Mouse (Mus musculus) lung, embryonic 16.5 days (tissue): ENCODE measurements at regions not wholly inside any gene's neighbourhood (a gene's known extent, or its start where the extent isn't known, plus 50 kb on each side); places are given as distances from the start of the nearest gene placed in this dataset.

Experiments used
- ATAC-seq: fragments of 200-750 bp; cut with Nextera tagmentation; 2 replicates; pipeline ENCODE4 v1.8.0; 2017; ENCODE audit warnings: low read depth, mild to moderate bottlenecking, moderate library complexity
- H3K27ac ChIP-seq: fragments of 300-500 bp; sonication (generic); 2 replicates; pipeline ENCODE4 v1.5.1; 2014; ENCODE audit warnings: mild to moderate bottlenecking, control low read depth, low read length
- H3K27me3 ChIP-seq: fragments of 300-500 bp; sonication (generic); 2 replicates; pipeline ENCODE4 v1.6.1; 2014; ENCODE audit warnings: low read depth, low read length, mixed read lengths; ENCODE audit not compliant: control insufficient read depth, insufficient read depth
- H3K36me3 ChIP-seq: fragments of 300-500 bp; sonication (generic); 2 replicates; pipeline ENCODE4 v1.6.1; 2014; ENCODE audit warnings: low read length; ENCODE audit not compliant: control insufficient read depth, insufficient read depth
- H3K4me1 ChIP-seq: fragments of 300-500 bp; sonication (generic); replicated peaks from 2 replicates; pipeline ENCODE4 v1.6.1; 2014; ENCODE audit warnings: low read length, mixed read lengths; ENCODE audit not compliant: control insufficient read depth, insufficient read depth
- H3K4me2 ChIP-seq: fragments of 300-500 bp; sonication (generic); 2 replicates; pipeline ENCODE4 v1.6.1; 2014; ENCODE audit warnings: low read depth, low read length, control low read depth
- H3K4me3 ChIP-seq: fragments of 300-500 bp; sonication (generic); 2 replicates; pipeline ENCODE4 v1.5.1; 2014; ENCODE audit warnings: mild to moderate bottlenecking, low read length, control low read depth
- H3K9ac ChIP-seq: fragments of 300-500 bp; sonication (generic); 2 replicates; pipeline ENCODE4 v1.6.1; 2014; ENCODE audit warnings: low read length, control low read depth
- H3K9me3 ChIP-seq: fragments of 300-500 bp; sonication (generic); 2 replicates; pipeline ENCODE4 v1.6.1; 2016; ENCODE audit warnings: low read length; ENCODE audit not compliant: control insufficient read depth
- WGBS: fragments of 180-500 bp; shearing (Covaris S2); extraction: QIAGEN DNeasy Blood & Tissue Kit; methylation state at CpG from one replicate; pipeline ENCODE4 v1.1.7; 2014; 5-methylcytosine and 5-hydroxymethylcytosine counted together

DNA sequence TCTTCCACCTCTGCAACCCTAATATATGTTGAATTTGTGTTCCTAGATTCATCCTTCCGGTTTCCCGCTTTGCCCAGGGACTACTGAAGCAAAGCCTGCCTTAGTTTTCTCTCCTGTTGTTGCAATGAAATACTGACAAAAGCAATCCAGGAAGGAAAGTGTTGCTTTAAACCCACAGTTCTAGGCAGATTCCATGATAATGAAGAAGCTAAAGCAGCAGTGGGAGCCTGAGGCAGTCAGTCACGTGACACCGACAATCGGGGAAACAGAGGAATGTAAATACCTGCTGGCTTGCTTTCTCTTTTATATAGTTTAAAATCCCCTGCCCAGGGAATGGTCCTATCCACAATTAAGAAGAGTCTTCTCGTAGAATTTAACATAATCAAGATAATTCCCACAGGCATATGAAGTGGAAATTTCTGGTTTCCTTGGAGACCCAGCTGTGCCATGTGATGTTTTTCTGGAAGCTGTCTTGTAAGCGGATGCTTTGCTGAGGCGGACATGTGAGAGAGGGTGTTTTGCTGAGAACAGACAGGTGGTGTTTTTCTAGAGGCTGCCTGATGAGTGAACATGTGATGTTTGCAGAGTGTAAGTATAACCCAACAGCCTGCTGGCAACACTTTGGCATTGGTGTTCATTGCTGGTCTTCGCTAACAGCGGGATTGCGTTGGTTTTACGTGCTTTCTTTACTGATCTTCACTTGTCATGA is 398.0 kb downstream of the Prim2 start:
- no peaks in the 10 kb centered on the region for H3K36me3 ChIP-seq
- 31% methylated on average over 12 of the region's 12 CpGs for WGBS
- H3K4me1 ChIP-seq: no peaks in the 10 kb centered on the region
- H3K27ac ChIP-seq: no peak overlapping the region
- peak overlapping the region; percentile 25 for H3K4me3 ChIP-seq
- H3K27me3 ChIP-seq: no peaks in the 10 kb centered on the region
- H3K9ac ChIP-seq: no peak overlapping the region
- H3K9me3 ChIP-seq: no peaks in the 10 kb centered on the region
- peak overlapping the region; percentile 38 for H3K4me2 ChIP-seq
- peak; percentile 74 for ATAC-seq

DNA sequence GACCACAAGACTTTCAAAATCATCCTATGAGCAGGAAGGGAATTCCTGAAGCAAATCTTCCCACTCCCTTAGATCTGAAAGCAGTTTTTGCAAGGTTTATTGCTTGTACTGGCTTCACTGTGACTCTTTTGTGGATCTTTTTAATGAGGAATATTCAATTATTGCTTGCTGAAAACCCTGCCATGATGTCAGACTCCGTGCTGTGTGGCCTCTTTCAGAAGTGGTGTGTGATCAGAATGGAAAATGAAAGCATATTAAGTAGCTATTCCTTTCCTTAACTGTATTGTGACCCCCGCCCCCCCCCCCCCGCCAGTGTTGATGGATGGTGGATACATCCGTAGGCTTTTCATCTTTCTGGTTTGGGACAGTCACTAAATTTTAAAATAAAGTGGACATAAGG is 400.4 kb downstream of the Prim2 start:
- WGBS: 67% methylated on average over 4 of the region's 4 CpGs
- H3K9me3 ChIP-seq: no peaks in the 10 kb centered on the region
- H3K4me3 ChIP-seq: no peak overlapping the region
- H3K27me3 ChIP-seq: no peaks in the 10 kb centered on the region
- no peaks in the 10 kb centered on the region for H3K4me1 ChIP-seq
- H3K36me3 ChIP-seq: no peaks in the 10 kb centered on the region
- H3K9ac ChIP-seq: no peak overlapping the region
- no peak for ATAC-seq
- H3K27ac ChIP-seq: no peak overlapping the region
- no peak overlapping the region for H3K4me2 ChIP-seq

DNA sequence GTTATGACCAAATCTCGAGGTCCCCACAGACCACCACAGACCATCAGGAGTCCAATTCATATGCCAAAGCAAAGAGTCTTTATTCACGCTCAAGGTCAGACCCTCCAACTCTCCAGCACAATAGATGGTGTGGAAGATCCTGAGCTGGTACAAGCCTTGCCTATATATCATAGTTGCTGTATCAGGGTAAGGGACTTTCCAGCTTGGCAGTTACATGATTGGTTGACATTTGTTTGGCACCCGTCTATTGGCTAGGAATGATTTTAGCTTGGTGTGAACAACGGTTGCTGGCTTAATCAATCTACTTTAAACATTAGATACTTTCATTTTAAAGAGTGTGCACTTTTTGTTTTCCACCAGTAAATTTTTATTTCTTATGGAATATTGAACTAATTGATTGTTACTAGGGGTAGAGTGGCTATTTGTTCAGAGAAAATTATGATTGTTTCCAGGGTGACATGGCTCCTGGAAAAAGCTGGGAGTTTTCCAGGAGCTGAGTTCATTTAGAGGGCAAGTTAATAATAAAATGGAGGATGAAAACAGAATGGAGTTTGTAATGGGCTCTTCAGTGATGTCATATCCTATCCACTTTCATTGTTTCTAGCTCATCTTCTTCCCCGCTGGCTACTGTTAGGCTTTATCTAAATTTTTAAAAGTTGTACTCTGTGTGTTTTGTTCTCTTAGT is 403.7 kb downstream of the Prim2 start:
- H3K27ac ChIP-seq: no peak overlapping the region
- H3K4me3 ChIP-seq: no peak overlapping the region
- H3K4me1 ChIP-seq: no peaks in the 10 kb centered on the region
- no peaks in the 10 kb centered on the region for H3K9me3 ChIP-seq
- ATAC-seq: no peak
- H3K4me2 ChIP-seq: no peak overlapping the region
- no peak overlapping the region for H3K9ac ChIP-seq
- no peaks in the 10 kb centered on the region for H3K27me3 ChIP-seq
- 52% methylated on average over 5 of the region's 5 CpGs for WGBS
- no peaks in the 10 kb centered on the region for H3K36me3 ChIP-seq

DNA sequence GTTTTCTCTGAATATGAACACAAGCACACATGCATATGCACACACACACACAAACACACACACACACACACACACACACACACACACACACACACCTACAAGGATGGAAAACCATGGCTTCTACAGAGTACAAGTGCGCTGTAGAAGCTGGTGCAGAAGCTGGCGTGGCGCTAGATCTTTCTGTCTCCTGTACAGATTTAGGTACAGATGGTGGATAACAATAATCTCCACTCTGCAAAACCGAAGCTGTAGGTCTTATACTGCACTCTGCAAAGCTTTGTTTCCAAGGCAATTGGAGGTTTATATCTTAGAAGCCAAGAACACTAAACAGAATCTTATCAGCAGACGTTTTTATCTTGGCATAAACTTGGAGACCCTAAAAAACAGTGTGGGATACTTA is 420.1 kb downstream of the Prim2 start:
- Histone ChIP-seq H3K27ac (no peak overlapping the region), H3K9me3 (no peaks in the 10 kb centered on the region), H3K4me1 (no peaks in the 10 kb centered on the region), H3K9ac (no peak overlapping the region), H3K4me3 (no peak overlapping the region), H3K27me3 (no peaks in the 10 kb centered on the region), H3K36me3 (no peaks in the 10 kb centered on the region), H3K4me2 (no peak overlapping the region)
- WGBS: 73% methylated on average over 5 of the region's 5 CpGs
- ATAC-seq: no peak

DNA sequence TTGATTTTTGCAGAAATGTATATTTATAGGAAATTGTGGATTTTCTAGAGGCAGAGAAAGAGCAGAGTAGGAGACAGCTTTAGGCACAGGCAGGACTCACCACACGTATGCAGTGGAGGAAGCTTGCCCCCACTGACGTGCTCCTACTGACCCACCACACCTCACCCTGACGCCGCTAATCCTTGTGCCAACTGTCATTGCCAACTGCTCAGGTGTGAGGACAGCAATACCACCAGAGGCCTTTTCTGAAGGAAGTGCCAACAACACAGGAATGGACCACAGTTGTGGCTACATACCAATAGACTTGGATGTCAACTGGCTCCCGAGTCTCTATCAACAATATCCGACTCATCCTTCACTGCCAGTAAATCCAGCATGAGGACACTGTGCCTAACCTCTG is 422.5 kb downstream of the Prim2 start:
- Histone ChIP-seq H3K4me2 (no peak overlapping the region), H3K36me3 (no peaks in the 10 kb centered on the region), H3K9me3 (no peaks in the 10 kb centered on the region), H3K27me3 (no peaks in the 10 kb centered on the region), H3K9ac (no peak overlapping the region), H3K27ac (no peak overlapping the region), H3K4me1 (no peaks in the 10 kb centered on the region), H3K4me3 (no peak overlapping the region)
- ATAC-seq: no peak
- 72% methylated on average over 6 of the region's 6 CpGs for WGBS

GRCm38 (mm10) chr1:33245186-33245585 is 424.4 kb downstream of the Prim2 start:
- Histone ChIP-seq H3K4me2 (no peak overlapping the region), H3K27ac (no peak overlapping the region), H3K27me3 (no peaks in the 10 kb centered on the region), H3K9ac (no peak overlapping the region), H3K9me3 (no peaks in the 10 kb centered on the region), H3K4me3 (no peak overlapping the region), H3K4me1 (no peaks in the 10 kb centered on the region), H3K36me3 (no peaks in the 10 kb centered on the region)
- 67% methylated on average over 4 of the region's 4 CpGs for WGBS
- ATAC-seq: no peak

GRCm38 (mm10) chr1:33244691-33245090 is 424.9 kb downstream of the Prim2 start:
- Histone ChIP-seq H3K9me3 (no peaks in the 10 kb centered on the region), H3K4me1 (no peaks in the 10 kb centered on the region), H3K4me3 (no peak overlapping the region), H3K9ac (no peak overlapping the region), H3K27me3 (no peaks in the 10 kb centered on the region), H3K4me2 (no peak overlapping the region), H3K27ac (no peak overlapping the region), H3K36me3 (no peaks in the 10 kb centered on the region)
- ATAC-seq: peak; percentile 5; the same call in 1 of the 2 replicates
- 68% methylated on average over 8 of the region's 8 CpGs for WGBS

GRCm38 (mm10) chr1:33222997-33223396 is 446.6 kb downstream of the Prim2 start:
- Histone ChIP-seq H3K9me3 (no peaks in the 10 kb centered on the region), H3K36me3 (no peaks in the 10 kb centered on the region), H3K4me1 (no peaks in the 10 kb centered on the region), H3K9ac (no peak overlapping the region), H3K4me2 (no peak overlapping the region), H3K4me3 (no peak overlapping the region), H3K27ac (no peak overlapping the region), H3K27me3 (no peaks in the 10 kb centered on the region)
- no peak for ATAC-seq
- WGBS: 82% methylated on average over 6 of the region's 6 CpGs

GRCm38 (mm10) chr1:33214815-33215214 is 454.8 kb downstream of the Prim2 start:
- Histone ChIP-seq H3K4me3 (no peak overlapping the region), H3K9ac (no peak overlapping the region), H3K36me3 (no peaks in the 10 kb centered on the region), H3K27me3 (no peaks in the 10 kb centered on the region), H3K9me3 (no peaks in the 10 kb centered on the region), H3K4me1 (no peaks in the 10 kb centered on the region), H3K27ac (no peak overlapping the region), H3K4me2 (no peak overlapping the region)
- no peak for ATAC-seq
- 70% methylated on average over 5 of the region's 5 CpGs for WGBS
